Mouse (Mus musculus): ENCODE measurements at regions not wholly inside any gene's neighbourhood (a gene's known extent, or its start where the extent isn't known, plus 50 kb on each side); places are given as distances from the start of the nearest gene placed in this dataset.

DNA sequence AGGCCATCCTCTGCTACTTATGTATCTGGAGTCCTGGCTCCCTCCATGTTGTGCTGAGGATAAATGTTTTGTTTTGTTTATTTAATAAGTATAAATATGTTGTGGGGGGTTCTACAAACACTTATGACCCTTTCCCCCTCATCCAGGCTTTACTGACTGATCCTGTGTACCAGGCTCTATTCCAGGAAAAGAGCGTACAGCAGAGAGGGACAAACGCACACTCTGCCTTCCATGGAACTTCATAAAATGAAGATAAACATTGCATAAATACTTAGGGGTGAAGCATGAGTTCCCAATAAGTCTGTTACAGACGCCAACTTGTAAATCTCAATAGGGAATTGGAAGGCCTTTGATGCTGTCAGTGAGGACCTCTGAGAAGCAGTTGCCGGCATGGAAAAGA is 263.7 kb upstream of the Atp2b1 start:
- in situ Hi-C loops (cut with MboI, MseI) = no loop called here

DNA sequence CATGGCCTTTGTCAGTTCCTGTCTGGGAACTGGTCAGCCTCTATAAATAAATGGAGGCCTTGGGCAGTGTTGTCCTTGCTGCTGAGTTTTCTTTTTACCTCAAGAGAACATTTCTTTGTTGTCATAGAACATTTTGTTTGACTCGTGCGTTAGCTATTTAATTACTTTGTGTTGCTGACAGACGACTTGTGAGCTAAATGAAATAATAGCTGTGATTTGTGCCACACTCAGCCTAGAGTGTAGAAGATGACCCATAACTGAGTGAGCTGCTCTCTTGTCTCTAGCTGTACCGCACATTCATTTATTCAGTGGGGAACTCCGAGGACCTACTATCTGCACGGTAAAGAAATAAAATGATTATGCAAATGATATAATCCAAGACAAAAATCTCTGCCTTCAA is 263.1 kb upstream of the Atp2b1 start:
- in situ Hi-C loops (cut with MboI, MseI) = no loop called here

DNA sequence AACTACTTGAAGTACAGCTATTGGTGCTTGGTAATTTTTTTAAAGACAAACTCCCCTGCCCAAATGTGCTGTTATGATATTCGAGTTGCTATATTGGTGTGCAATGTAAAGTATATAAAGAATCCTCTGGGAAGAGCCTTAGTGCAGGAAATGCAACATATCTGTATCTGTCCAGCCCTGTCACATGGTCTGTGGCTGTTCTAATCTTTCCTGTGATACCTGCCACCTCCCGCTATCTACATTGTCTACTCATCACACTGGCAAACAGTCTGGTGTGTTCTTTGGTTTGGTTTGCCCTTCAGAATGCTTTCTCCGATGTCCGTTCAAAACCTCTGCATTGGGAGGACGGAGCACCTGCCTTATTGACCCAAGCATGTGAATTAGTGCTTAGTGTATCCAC is 262.6 kb upstream of the Atp2b1 start:
- in situ Hi-C loops (cut with MboI, MseI) = no loop called here

DNA sequence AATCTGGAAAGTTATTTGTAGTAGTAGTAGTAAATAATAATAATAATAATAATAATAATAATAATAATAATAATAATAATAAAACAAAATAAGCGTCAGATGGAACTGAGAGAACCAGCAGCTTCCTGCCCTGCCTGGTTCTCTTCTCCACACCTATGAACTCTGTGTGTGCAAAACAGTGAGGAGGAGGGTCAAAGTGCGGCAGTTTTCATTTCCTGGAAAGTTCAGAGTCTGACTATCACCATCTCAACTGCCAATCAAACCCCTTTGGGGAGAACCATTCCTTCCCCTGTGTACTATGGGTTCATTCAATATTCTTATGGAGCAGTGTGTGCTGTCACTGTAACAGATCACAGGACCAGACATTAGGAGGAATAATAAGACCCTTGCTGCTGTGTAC is 262.1 kb upstream of the Atp2b1 start:
- in situ Hi-C loops (cut with MboI, MseI) = no loop called here

DNA sequence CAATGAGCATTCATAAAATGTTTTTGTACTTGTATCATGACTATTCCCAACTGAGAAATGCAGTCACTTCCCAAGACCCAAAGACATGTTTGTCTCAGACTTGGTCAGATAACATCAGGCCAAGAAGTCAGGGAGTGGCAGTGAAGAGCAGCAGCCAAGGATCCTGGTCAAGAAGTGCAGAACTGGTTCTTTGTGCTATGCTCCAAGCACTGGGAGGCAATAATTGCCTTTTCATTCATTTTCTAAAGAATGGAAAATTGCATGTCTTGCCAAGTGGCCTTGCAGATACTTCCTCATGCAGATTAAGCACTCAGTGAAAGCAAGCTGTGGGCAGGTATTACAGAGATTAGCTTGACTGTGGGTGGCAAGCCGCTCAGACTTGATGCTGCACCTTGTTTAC is 253.5 kb upstream of the Atp2b1 start:
- in situ Hi-C loops (cut with MboI, MseI) = no loop called here

DNA sequence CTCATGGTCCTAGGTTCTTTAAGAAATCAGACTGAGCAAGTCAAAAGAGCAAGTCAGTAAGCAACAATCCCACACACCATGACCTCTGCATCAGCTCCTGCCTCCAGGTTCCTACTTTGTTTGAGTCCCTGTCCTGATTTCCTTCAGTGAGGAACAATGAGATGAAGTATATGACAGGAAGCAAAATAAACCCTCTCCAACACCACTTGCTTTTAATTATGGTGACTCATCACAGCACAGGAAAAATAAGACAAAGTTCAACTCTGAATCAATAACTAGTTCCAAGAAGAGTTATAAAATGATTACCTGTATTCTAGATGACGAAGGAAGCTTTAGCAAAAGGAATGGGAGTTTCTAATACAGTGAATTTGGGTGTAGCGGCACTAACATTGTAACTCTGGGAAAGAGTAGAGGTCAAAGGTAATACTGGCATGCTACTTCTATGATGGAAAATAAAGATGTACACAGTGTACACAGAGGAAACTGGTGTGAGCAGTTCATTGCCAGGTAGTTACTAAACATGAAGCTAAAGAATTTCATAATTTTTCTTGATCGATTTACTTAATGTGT is 248.2 kb upstream of the Atp2b1 start:
- in situ Hi-C loops (cut with MboI, MseI) = no loop called here

DNA sequence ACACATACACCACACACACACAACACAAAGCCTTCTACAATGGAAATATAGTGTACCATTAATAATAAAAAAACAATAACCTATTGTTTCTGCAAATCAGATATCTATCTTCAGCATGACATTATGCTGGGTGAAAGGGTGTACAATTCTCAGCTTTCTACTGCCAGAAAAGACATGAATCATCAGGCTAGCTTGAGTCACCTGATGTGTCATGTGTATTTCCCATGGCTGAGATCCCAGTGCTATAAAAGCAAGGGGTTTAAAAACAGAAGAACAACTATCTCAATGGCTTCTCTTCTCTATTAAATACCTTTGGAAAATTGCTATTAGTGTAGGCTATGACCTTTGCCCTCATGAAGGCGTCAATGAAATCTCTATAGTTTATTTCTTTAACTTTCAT is 246.5 kb upstream of the Atp2b1 start:
- in situ Hi-C loops (cut with MboI, MseI) = no loop called here

DNA sequence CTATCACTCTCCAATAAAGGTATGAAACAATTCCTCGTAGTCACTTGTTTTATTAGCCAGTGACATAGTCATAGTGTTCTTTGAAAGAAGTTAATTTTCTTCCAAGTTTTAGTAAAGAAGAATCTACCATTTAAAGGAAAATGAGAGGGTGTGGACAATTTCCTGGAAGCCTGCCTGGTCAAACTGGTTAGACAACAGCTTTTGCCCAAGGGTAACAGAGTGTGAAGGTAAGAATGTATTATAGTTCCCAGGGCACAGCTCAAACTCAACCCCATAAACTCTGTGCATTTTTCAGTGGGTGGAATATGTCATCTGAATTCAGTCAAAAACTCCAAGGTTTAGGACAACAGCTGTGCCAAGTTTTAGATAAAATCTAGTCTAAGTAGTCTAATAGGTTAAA is 240.1 kb upstream of the Atp2b1 start:
- in situ Hi-C loops (cut with MboI, MseI) = loop anchor here (10.0 kb wide), 1 partner anchor 411 kb away; no protein-coding TSS in a partner anchor

DNA sequence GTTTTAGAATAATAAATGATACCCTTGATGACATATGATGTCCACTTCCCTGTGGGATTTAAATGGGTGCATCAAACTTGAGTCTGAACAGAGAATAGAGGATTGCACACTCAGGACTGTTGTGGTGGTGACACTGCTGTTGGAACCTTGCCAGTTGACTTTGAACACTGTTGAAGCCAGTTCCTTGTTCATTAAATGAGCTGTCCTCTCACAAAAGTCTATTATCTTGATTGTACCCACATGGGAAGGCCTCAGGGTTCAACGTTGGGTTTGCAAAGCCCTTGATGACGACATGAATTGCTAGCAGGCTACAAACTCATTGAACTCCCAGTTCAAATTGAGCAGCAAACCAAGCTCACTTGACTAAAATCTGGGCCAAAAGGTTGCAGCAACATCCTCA is 237.3 kb upstream of the Atp2b1 start:
- in situ Hi-C loops (cut with MboI, MseI) = loop anchor here (5.0 to 10.0 kb wide), 2 partner anchors 35 to 408 kb away; no protein-coding TSS in a partner anchor

DNA sequence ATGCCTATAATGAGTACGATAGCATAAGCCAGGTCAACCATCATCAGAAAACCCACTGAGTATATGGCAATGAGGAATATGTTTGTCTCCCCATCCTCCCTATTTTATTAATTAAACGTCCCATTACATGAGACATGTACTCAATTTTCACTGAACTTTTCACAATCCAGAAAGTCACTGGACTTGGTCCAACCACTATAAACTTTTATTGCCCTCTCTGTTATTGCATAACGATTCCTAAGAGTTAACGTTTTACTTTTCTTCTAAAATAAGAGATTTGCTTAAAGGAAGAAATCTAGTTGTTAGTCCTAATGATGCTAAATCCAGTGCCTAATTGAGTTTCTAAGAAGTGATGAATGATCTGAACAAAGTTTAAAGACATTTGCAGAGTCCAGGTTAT is 236.0 kb upstream of the Atp2b1 start:
- in situ Hi-C loops (cut with MboI, MseI) = loop anchor here (5.0 to 10.0 kb wide), 2 partner anchors 36 to 407 kb away; no protein-coding TSS in a partner anchor

DNA sequence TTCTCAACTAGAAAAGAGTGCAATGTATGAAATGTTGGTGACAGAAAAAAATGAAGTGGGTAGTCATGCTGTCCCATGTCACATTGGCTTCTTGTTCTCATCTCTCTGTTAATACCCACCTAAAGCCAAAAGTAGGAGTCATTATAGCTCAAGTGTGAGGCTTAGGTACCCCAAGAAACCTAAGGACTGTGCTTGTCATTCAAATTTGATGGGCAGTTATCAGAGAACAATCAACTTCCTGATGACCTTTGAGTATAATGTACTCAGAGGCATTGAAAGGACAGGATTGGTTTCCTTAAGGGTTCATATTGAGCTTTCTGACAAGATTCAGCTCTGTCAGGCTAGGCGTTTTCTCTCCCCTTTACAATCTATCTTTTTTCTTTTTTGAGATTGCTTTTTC is 231.8 kb upstream of the Atp2b1 start:
- in situ Hi-C loops (cut with MboI, MseI) = no loop called here

DNA sequence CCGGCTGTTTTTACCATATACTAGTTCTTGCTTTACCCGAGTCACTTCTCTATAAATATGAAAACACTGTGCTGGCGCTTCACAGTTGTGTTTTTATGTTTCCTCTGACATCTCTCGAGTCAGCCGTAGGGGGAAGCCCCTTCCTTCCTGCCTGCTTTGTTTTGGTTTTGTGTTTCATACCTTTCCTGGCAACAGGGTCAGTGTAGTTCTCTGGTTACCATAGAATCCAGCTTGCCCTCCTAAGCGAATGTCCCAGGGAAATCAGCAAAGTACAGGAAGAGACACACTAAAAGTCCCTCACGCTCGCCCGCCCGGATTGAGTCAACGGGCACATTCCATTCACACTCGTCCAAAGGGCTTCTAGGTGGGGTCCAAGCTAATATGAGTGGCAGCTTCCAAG is 230.0 kb upstream of the Atp2b1 start:
- in situ Hi-C loops (cut with MboI, MseI) = no loop called here

DNA sequence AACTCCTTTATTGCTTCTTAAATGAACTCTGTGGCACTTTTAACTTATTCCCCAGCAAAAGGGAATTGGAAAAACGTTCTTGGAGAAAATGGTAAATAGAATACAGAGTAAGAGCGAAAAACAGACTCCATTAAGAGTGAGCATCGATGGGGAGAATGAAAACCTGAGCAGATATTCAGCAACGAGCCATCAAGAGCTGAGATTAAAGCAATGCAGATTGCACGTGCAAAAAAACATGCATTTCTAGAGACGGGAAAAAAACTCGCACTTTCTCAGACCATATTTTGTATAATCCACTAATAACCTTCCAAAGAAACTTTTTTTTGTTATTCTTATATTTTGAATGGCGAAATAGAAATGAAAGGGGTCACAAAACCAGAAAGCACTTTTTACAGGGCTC is 229.5 kb upstream of the Atp2b1 start:
- in situ Hi-C loops (cut with MboI, MseI) = loop anchor here (5.0 kb wide), 1 partner anchor 48 kb away; no protein-coding TSS in a partner anchor

DNA sequence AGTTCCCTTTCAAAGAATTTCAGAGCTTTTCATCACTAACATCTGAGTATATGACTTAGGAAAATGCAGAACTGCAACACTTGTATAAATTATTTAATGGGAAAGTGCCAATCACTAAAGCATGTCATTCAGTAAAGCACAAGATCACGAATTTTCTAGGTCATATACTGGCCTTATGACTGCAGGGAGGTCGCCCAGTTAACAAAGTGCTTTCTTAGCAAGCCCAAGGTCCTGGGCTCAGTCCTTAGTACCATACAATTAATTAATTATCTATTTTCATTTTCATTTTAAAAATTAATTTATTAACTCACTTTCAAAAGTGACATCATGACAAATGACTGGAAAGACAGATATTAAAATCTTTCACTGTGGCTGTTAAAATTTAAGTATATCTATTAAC is 228.5 kb upstream of the Atp2b1 start:
- in situ Hi-C loops (cut with MboI, MseI) = loop anchor here (5.0 kb wide), 1 partner anchor 47 kb away; no protein-coding TSS in a partner anchor

DNA sequence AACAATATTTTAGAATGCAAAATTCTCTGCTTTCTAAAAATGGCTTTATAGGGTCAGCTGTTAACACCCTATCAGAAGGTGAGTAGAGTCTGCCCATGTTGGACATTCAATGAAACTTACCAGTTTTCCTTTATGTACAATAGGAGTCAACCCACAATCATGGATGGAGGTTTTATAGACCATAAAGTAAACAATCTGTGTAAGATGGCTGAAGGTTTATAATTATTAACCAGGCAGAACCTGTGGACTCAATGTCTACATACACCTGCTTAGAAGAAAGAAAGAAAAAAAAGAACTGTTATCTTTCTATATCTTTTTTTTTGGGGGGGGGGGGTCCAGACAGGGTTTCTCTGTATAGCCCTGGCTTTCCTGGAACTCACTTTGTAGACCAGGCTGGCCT is 227.8 kb upstream of the Atp2b1 start:
- in situ Hi-C loops (cut with MboI, MseI) = loop anchor here (5.0 kb wide), 1 partner anchor 46 kb away; no protein-coding TSS in a partner anchor

DNA sequence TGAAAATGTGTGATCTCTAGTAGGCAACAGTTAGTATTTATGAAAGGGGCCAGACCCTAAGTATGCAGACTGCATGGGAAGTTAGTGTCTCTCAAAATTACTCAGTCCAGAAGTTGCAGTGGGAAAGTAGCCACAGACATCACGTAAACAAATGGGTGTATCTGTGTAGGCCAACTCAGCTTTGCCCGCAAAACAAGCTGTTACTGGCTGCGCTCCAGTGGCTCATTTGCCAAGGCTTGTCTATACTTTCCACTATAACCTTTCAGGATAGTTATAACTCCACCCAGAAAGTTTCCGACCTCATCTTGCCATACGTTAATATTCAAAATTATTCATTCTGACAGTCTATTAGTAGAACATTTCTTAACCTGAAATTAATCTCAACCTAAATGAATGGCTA is 222.4 kb upstream of the Atp2b1 start:
- in situ Hi-C loops (cut with MboI, MseI) = no loop called here

DNA sequence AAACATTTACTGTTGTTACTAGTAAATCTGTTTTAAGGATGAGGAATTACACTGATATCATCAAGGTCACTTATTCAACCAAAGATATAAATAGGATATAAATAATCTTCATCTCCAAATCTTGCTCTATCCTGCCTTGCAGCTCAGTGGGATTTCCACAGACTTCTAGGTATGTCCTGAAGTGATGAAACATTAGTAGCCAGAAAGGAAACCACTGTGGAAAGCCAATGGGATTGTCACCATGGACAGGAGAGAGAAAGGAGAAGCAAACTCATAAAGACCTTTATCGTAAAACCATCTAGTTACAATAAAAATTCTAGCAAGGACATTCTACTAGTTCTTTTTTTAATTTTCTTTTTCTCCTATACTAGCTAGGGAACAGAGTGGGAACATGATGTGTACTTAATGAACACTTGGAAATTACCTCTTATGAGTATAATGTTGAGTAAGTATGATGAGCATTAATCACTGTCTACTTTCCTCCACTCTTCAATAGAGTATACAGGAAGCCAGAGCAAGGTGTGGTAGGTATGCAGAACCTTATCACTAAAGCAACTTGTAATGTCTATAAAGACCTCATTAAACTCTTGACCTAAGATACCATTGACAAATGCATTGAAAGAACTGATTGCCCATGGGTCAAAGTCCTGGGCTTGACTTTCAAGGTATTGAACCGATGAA is 219.4 kb upstream of the Atp2b1 start:
- in situ Hi-C loops (cut with MboI, MseI) = no loop called here

DNA sequence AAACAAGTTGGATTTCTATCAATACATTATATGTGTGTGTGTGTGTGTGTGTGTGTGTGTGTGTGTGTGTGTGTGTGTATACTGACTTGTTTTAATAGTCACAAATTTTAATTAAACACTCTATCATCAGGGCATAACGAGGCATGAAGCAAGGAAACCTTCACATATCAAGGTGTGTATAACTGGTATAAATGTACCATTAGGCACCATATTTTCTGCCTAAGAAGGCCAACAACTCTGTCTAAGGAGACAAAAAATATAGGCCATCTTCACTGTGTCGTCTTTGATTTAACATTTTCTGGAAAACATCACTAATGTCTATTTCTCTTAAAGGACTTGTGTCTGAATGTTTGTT is 218.9 kb upstream of the Atp2b1 start:
- in situ Hi-C loops (cut with MboI, MseI) = no loop called here

DNA sequence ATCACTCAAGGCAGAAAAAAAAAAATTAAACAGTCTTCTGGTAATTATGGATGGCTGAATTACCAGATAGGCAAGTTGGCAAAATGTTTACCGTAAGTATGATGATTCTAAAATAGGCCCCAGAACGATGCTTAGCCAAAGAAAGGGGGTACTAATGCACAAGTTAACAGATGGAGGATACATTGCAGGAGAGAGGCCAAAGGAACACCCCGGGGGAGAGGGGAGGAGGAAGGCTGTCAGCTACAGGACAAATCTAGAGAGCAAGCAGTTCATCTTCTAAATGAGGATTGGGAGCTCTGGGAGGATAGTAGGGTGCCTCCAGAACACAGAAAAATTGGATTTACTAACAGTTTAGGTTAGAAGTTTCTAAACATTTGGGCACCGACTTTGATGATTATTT is 216.3 kb upstream of the Atp2b1 start:
- in situ Hi-C loops (cut with MboI, MseI) = no loop called here

DNA sequence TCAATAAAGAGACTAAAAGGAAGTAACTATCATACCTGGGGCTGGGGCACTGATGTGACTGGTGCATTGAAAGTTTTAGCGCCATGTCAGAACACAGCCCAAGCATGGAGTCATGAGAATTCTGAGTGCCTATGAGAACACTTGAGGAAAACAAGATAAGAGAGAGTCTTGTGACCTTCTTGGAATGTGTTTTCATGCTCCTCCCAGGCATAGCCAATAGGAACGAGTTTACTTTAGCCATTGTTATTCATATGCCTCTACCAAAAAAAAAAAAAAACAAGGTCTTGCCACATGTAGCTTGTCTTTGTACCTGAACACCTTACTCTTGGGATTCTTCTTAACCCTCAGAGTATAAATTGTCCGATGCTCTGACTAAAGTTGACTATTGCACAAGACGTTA is 214.6 kb upstream of the Atp2b1 start:
- in situ Hi-C loops (cut with MboI, MseI) = no loop called here

DNA sequence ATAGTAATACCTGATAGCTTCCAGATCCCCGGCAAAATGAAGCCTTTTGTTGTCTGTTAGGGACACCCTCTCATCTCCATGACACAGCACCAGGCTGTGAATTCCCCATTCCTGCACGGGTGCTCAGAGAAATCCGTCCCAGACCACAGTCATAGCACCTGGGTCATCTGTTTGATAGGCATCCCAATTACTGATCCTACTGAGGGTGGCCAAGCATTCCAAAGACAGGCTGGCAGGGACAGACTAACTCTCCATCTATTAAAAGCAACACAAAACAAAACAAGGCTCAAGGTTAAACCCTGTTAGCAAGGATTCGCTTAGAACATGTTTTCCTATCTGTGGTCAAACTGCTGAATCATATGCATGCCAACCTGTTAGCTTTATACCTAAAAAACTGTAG is 213.8 kb upstream of the Atp2b1 start:
- in situ Hi-C loops (cut with MboI, MseI) = loop anchor here (5.0 to 25.0 kb wide), 2 partner anchors 97 to 988 kb away; no protein-coding TSS in a partner anchor

DNA sequence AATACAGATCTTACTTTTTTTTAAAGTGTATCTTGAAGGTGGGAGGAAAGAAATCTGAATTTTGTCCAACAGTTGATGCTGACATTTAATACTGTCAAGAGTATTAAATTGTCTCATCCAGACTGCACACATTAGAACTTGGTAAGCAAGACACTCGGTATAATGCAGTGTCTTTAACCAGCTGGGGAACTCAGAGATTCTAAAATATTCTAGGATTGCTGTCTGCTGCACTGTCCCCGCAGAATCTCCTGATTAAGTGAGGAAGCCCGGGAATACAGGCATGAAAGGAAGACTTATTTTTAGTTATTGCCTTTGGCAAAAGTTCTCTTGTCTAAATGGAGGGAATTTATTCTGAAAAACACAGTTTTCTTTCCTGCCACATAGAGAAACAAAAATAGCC is 212.9 kb upstream of the Atp2b1 start:
- in situ Hi-C loops (cut with MboI, MseI) = loop anchor here (5.0 to 25.0 kb wide), 2 partner anchors 96 to 989 kb away; no protein-coding TSS in a partner anchor

DNA sequence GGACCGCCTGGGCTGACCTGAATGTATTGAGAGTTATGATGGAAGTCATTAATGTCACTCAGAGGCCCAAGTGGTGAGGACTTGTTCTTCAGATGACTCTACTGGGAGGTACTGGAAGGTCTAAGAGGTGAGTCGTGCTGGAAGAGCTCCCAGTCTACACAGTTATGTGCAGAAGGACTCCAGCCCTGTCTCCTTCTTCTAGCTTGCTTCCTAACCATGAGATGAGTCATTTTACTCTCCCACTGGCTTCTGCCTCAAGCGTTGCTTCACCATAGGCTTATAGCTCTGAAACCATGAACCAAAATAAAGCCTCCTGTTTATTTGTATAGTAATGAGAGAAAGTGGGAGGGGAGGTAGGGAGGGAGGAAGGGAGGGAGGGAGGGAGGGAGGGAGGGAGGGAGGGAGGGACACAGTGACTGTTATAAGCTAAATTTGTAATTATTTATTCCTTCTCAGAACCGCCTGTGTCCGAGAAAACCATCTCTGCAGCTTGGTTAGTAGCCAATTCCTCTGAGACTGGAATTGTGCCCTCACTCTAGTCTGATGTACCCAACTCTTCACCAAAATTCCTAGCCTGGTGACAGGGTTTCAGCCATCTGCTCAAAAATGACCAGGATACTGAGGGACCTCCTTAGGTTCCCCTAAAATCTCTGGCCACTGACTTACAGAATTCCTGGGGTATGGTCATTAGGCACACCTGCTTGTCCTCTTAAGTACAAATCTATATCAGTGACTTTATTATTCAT is 211.6 kb upstream of the Atp2b1 start:
- in situ Hi-C loops (cut with MboI, MseI) = loop anchor here (5.0 to 25.0 kb wide), 2 partner anchors 95 to 990 kb away; no protein-coding TSS in a partner anchor
